Mouse (Mus musculus) liver, adult 2 months (tissue): ENCODE data around the gene Man1c1. TPM values are rescaled to one million over a fixed set of nuclear protein-coding genes. Genes with fewer than 3 reads are reported as not detected.

ENCODE experiments used
- DNase-seq: peaks from one replicate; pipeline ENCODE4 v3.0.0-alpha.2; 2011; ENCODE audit warnings: low read depth, low spot score; ENCODE audit errors: extremely low read depth
- H3K27ac ChIP-seq: fragments of 200-500 bp; replicated peaks from 2 replicates; pipeline ENCODE4 v1.5.1; 2012; ENCODE audit warnings: low read depth, mild to moderate bottlenecking, control low read depth, inconsistent platforms, low read length; ENCODE audit not compliant: insufficient read depth
- H3K27me3 ChIP-seq: fragments of 200-500 bp; 2 replicates; pipeline ENCODE4 v1.6.1; 2012; ENCODE audit warnings: mild to moderate bottlenecking, moderate library complexity, low read length, inconsistent platforms; ENCODE audit not compliant: control insufficient read depth, insufficient read depth
- H3K36me3 ChIP-seq: fragments of 200-500 bp; 2 replicates; pipeline ENCODE4 v1.6.1; 2012; ENCODE audit warnings: low read length, inconsistent platforms; ENCODE audit not compliant: control insufficient read depth, insufficient read depth
- H3K4me1 ChIP-seq: fragments of 200-500 bp; 2 replicates; pipeline ENCODE4 v1.6.1; 2011; ENCODE audit warnings: low read length; ENCODE audit not compliant: control insufficient read depth, insufficient read depth
- H3K4me3 ChIP-seq: fragments of 200-500 bp; 2 replicates; pipeline ENCODE4 v1.5.1; 2011; ENCODE audit warnings: low read depth, mild to moderate bottlenecking, control low read depth, low read length, moderate library complexity; ENCODE audit not compliant: insufficient read depth
- H3K79me2 ChIP-seq: fragments of 200-500 bp; 2 replicates; pipeline ENCODE4 v1.6.1; 2012; ENCODE audit warnings: inconsistent platforms, mild to moderate bottlenecking, low read length, moderate library complexity; ENCODE audit not compliant: control insufficient read depth, insufficient read depth
- H3K9ac ChIP-seq: fragments of 200-500 bp; 2 replicates; pipeline ENCODE4 v1.6.1; 2012; ENCODE audit warnings: low read depth, mild to moderate bottlenecking, control low read depth, inconsistent platforms, low read length
- CTCF ChIP-seq: fragments of 200-500 bp; IDR thresholded peaks from 2 replicates; pipeline ENCODE4 v1.5.1; 2011; ENCODE audit warnings: low read depth, low read length, control low read depth
- POLR2A ChIP-seq: fragments of 200-500 bp; IDR thresholded peaks from 2 replicates; pipeline ENCODE4 v1.6.1; 2011; ENCODE audit warnings: low read length, control low read depth; ENCODE audit not compliant: insufficient read depth; ENCODE audit errors: extremely low read depth
- WGBS: fragments of 180-500 bp; shearing (Covaris S2); methylation state at CpG from one replicate; pipeline ENCODE4 v1.1.7; 2018; 5-methylcytosine and 5-hydroxymethylcytosine counted together
- polyA plus RNA-seq: library from polyadenylated mRNA; depleted of rRNA; stranded (reverse); fragments of >200 nt; gene quantifications from 2 replicates; pipeline ENCODE4 v1.2.3, GENCODE M21; 2012
- total RNA-seq: library from RNA; depleted of rRNA; stranded (reverse); fragments of >200 nt; gene quantifications from 2 replicates; pipeline ENCODE4 v1.2.3, GENCODE M21; 2014

The Man1c1 gene
- total and polyA plus RNA-seq, 2 experiments = 1.1 TPM

- Histone ChIP-seq H3K27me3 (no peaks in the 10 kb centered on the region), H3K4me3 (no peak overlapping the region), H3K4me1 (no peaks in the 10 kb centered on the region; the same call in 1 of the 2 replicates), H3K27ac (no peak overlapping the region), H3K36me3 (no peaks in the 10 kb centered on the region), H3K9ac (no peak overlapping the region), H3K79me2 (no peaks in the 10 kb centered on the region)
- no peak for TF ChIP-seq POLR2A
- no peak for TF ChIP-seq CTCF
- WGBS = 83% methylated on average over 9 of the region's 9 CpGs
- no peak for DNase-seq
Measured at GRCm38 (mm10) chr4:134733371-134733770, 29.3 kb upstream of the Man1c1 start.

- DNase-seq = peak; percentile 19
- TF ChIP-seq POLR2A (no peak), CTCF (no peak)
- Histone ChIP-seq H3K4me1 (peaks cover 5% of the 10 kb centered on the region; the same call in 1 of the 2 replicates), H3K27ac (no peak overlapping the region), H3K4me3 (no peak overlapping the region), H3K36me3 (no peaks in the 10 kb centered on the region), H3K79me2 (no peaks in the 10 kb centered on the region), H3K27me3 (no peaks in the 10 kb centered on the region), H3K9ac (no peak overlapping the region)
- WGBS = 18% methylated on average over 8 of the region's 8 CpGs
Measured at GRCm38 (mm10) chr4:134730106-134730505, 26.0 kb upstream of the Man1c1 start.

GRCm38 (mm10) chr4:134725735-134726345 is 21.8 kb upstream of the Man1c1 start:
- 79% methylated on average over 13 of the region's 13 CpGs for WGBS
- TF ChIP-seq CTCF (no peak), POLR2A (no peak)
- Histone ChIP-seq H3K36me3 (no peaks in the 10 kb centered on the region), H3K4me3 (no peak overlapping the region), H3K4me1 (peaks cover 5% of the 10 kb centered on the region; the same call in 1 of the 2 replicates), H3K79me2 (no peaks in the 10 kb centered on the region), H3K9ac (no peak overlapping the region), H3K27ac (no peak overlapping the region), H3K27me3 (no peaks in the 10 kb centered on the region)
- no peak for DNase-seq

GRCm38 (mm10) chr4:134724974-134725373 is 20.9 kb upstream of the Man1c1 start:
- no peak for TF ChIP-seq POLR2A
- TF ChIP-seq CTCF = no peak
- H3K27me3 ChIP-seq = no peaks in the 10 kb centered on the region
- H3K36me3 ChIP-seq = no peaks in the 10 kb centered on the region
- no peak overlapping the region for H3K27ac ChIP-seq
- no peaks in the 10 kb centered on the region for H3K79me2 ChIP-seq
- H3K4me1 ChIP-seq = peaks cover 5% of the 10 kb centered on the region; the same call in 1 of the 2 replicates
- 50% methylated on average over 4 of the region's 4 CpGs for WGBS
- no peak for DNase-seq
- no peak overlapping the region for H3K9ac ChIP-seq
- H3K4me3 ChIP-seq = no peak overlapping the region

- no peak overlapping the region for H3K4me3 ChIP-seq
- H3K4me1 ChIP-seq = peaks cover 5% of the 10 kb centered on the region; the same call in 1 of the 2 replicates
- no peaks in the 10 kb centered on the region for H3K27me3 ChIP-seq
- TF ChIP-seq POLR2A (no peak), CTCF (no peak)
- WGBS = 67% methylated on average over 3 of the region's 3 CpGs
- no peak overlapping the region for H3K27ac ChIP-seq
- no peak overlapping the region for H3K9ac ChIP-seq
- no peaks in the 10 kb centered on the region for H3K79me2 ChIP-seq
- DNase-seq = no peak
- H3K36me3 ChIP-seq = no peaks in the 10 kb centered on the region
Measured at GRCm38 (mm10) chr4:134723251-134723650, 19.2 kb upstream of the Man1c1 start.

- 92% methylated on average over 6 of the region's 6 CpGs for WGBS
Measured at GRCm38 (mm10) chr4:134721076-134721475, 17.0 kb upstream of the Man1c1 start.

More at GRCm38 (mm10) chr4:134721076-134721475, 17.0 kb upstream of the Man1c1 start:
- H3K4me1 ChIP-seq = no peaks in the 10 kb centered on the region
- H3K4me3 ChIP-seq = no peak overlapping the region
- H3K79me2 ChIP-seq = no peaks in the 10 kb centered on the region
- no peaks in the 10 kb centered on the region for H3K27me3 ChIP-seq
- no peak for DNase-seq
- TF ChIP-seq CTCF = no peak
- no peak for TF ChIP-seq POLR2A
- no peak overlapping the region for H3K9ac ChIP-seq
- no peak overlapping the region for H3K27ac ChIP-seq
- H3K36me3 ChIP-seq = no peaks in the 10 kb centered on the region
